Mouse (Mus musculus): Measurements from ENCODE around the gene Ccdc184. TPM values are rescaled to one million over a fixed set of nuclear protein-coding genes. Genes with fewer than 3 reads are reported as not detected.

The Ccdc184 gene
- polyA plus RNA-seq, 1 experiment from 2014 or later, result 1.8 TPM

DNA sequence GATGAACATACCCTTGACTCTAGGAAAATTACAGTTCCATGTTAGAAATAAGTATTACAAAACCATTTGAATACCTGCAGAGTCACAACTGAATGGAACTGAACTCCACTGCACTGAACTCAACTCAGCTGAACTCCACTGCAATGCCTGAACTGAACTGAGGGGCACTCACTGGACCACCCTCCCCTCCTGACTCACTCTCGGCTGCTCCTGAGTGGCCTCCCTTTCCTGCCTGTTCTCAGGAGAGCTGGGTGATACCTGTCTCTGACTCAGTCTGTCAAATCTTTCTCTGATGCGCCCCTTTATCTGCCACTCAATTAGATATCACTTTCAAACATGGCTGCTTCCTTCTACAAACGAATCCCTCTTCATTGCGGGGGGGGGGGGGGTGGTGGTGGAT is 12.8 kb upstream of the Ccdc184 start:
- H3K9ac ChIP-seq (replicated peaks; ENCODE audit: low read length), result no peak overlapping the region
- no peak for ATAC-seq (ENCODE audit: low FRiP score, low TSS enrichment)
- no peak overlapping the region for H3K4me3 ChIP-seq (ENCODE audit: low read length)
- WGBS, result 58% methylated on average over 4 of the region's 4 CpGs
- no peaks in the 10 kb centered on the region for H3K36me3 ChIP-seq (ENCODE audit: insufficient read depth, low read length)
- H3K9me3 ChIP-seq (ENCODE audit: low read length), result no peaks in the 10 kb centered on the region
- H3K27me3 ChIP-seq (ENCODE audit: insufficient read depth, low read length), result no peaks in the 10 kb centered on the region
- no peak overlapping the region for H3K27ac ChIP-seq (ENCODE audit: low read length)
- no peak overlapping the region for H3K4me2 ChIP-seq (replicated peaks; ENCODE audit: low read depth, low read length)
- no peaks in the 10 kb centered on the region for H3K4me1 ChIP-seq (ENCODE audit: insufficient read depth, low read length)

- 81% methylated on average over 3 of the region's 3 CpGs for WGBS
- H3K9me3 ChIP-seq (ENCODE audit: low read length), result no peaks in the 10 kb centered on the region
These were observed 12.3 kb upstream of the Ccdc184 start for GRCm38 (mm10) chr15:98154631-98155030.

DNA sequence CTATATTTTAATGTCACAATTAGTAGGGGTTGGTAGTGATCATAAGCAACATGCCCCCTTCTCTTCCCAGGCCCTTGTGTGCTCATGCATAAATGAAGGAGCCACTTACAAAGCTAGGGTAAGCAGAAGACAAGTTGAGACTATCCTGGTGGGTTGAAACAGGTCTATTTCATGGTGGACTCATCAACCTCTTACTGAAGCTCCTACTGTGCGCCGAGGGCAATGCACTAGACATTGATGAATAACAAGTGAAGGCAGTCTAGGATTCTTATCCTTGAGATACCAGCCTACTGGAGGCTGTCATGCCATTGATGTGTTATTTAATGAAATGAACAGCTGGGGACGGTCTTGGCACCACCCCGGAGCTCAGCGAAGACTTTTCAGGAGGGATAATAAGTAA is 11.7 kb upstream of the Ccdc184 start:
- Histone ChIP-seq H3K36me3 (ENCODE audit: insufficient read depth, low read length) (no peaks in the 10 kb centered on the region), H3K4me1 (ENCODE audit: insufficient read depth, low read length) (no peaks in the 10 kb centered on the region), H3K27me3 (ENCODE audit: insufficient read depth, low read length) (no peaks in the 10 kb centered on the region), H3K9me3 (ENCODE audit: low read length) (no peaks in the 10 kb centered on the region), H3K4me2 (replicated peaks; ENCODE audit: low read depth, low read length) (no peak overlapping the region), H3K4me3 (ENCODE audit: low read length) (no peak overlapping the region), H3K9ac (replicated peaks; ENCODE audit: low read length) (no peak overlapping the region), H3K27ac (ENCODE audit: low read length) (no peak overlapping the region)
- no peak for ATAC-seq (ENCODE audit: low FRiP score, low TSS enrichment)
- WGBS, result 91% methylated on average over 5 of the region's 5 CpGs

More at GRCm38 (mm10) chr15:98154631-98155030, 12.3 kb upstream of the Ccdc184 start:
- no peak for ATAC-seq (ENCODE audit: low FRiP score, low TSS enrichment)
- Histone ChIP-seq H3K27me3 (ENCODE audit: insufficient read depth, low read length) (no peaks in the 10 kb centered on the region), H3K4me3 (ENCODE audit: low read length) (no peak overlapping the region), H3K36me3 (ENCODE audit: insufficient read depth, low read length) (no peaks in the 10 kb centered on the region), H3K4me2 (replicated peaks; ENCODE audit: low read depth, low read length) (no peak overlapping the region), H3K9ac (replicated peaks; ENCODE audit: low read length) (no peak overlapping the region), H3K4me1 (ENCODE audit: insufficient read depth, low read length) (no peaks in the 10 kb centered on the region), H3K27ac (ENCODE audit: low read length) (no peak overlapping the region)

- H3K36me3 ChIP-seq (ENCODE audit: insufficient read depth, low read length), result no peaks in the 10 kb centered on the region
- H3K4me1 ChIP-seq (ENCODE audit: insufficient read depth, low read length), result peaks cover 6% of the 10 kb centered on the region; the same call in 1 of the 2 replicates
These were observed 11.0 kb upstream of the Ccdc184 start for GRCm38 (mm10) chr15:98155944-98156343.

GRCm38 (mm10) chr15:98157253-98157652 is 9.7 kb upstream of the Ccdc184 start:
- no peak overlapping the region for H3K9ac ChIP-seq (replicated peaks; ENCODE audit: low read length)
- H3K9me3 ChIP-seq (ENCODE audit: low read length), result no peaks in the 10 kb centered on the region
- H3K4me1 ChIP-seq (ENCODE audit: insufficient read depth, low read length), result peaks cover 10% of the 10 kb centered on the region; the same call in 1 of the 2 replicates
- H3K27me3 ChIP-seq (ENCODE audit: insufficient read depth, low read length), result no peaks in the 10 kb centered on the region
- WGBS, result 61% methylated on average over 1 of the region's 1 CpGs
- no peak overlapping the region for H3K4me2 ChIP-seq (replicated peaks; ENCODE audit: low read depth, low read length)
- no peak overlapping the region for H3K27ac ChIP-seq (ENCODE audit: low read length)
- no peak for ATAC-seq (ENCODE audit: low FRiP score, low TSS enrichment)
- H3K4me3 ChIP-seq (ENCODE audit: low read length), result no peak overlapping the region
- H3K36me3 ChIP-seq (ENCODE audit: insufficient read depth, low read length), result no peaks in the 10 kb centered on the region

More at GRCm38 (mm10) chr15:98155944-98156343, 11.0 kb upstream of the Ccdc184 start:
- no peak for ATAC-seq (ENCODE audit: low FRiP score, low TSS enrichment)
- WGBS, result 68% methylated on average over 4 of the region's 4 CpGs
- H3K4me3 ChIP-seq (ENCODE audit: low read length), result no peak overlapping the region
- H3K27ac ChIP-seq (ENCODE audit: low read length), result no peak overlapping the region
- no peak overlapping the region for H3K4me2 ChIP-seq (replicated peaks; ENCODE audit: low read depth, low read length)
- no peak overlapping the region for H3K9ac ChIP-seq (replicated peaks; ENCODE audit: low read length)
- no peaks in the 10 kb centered on the region for H3K9me3 ChIP-seq (ENCODE audit: low read length)
- H3K27me3 ChIP-seq (ENCODE audit: insufficient read depth, low read length), result no peaks in the 10 kb centered on the region

GRCm38 (mm10) chr15:98161026-98161805 is 5.7 kb upstream of the Ccdc184 start:
- H3K4me2 ChIP-seq (replicated peaks; ENCODE audit: low read depth, low read length), result no peak overlapping the region
- no peak overlapping the region for H3K9ac ChIP-seq (replicated peaks; ENCODE audit: low read length)
- H3K4me3 ChIP-seq (ENCODE audit: low read length), result no peak overlapping the region
- no peak for ATAC-seq (ENCODE audit: low FRiP score, low TSS enrichment)
- no peaks in the 10 kb centered on the region for H3K36me3 ChIP-seq (ENCODE audit: insufficient read depth, low read length)
- 58% methylated on average over 19 of the region's 19 CpGs for WGBS
- peaks cover 13% of the 10 kb centered on the region; the same call in 1 of the 2 replicates for H3K4me1 ChIP-seq (ENCODE audit: insufficient read depth, low read length)
- peaks cover 9% of the 10 kb centered on the region for H3K27me3 ChIP-seq (ENCODE audit: insufficient read depth, low read length)
- H3K27ac ChIP-seq (ENCODE audit: low read length), result no peak overlapping the region
- H3K9me3 ChIP-seq (ENCODE audit: low read length), result no peaks in the 10 kb centered on the region

DNA sequence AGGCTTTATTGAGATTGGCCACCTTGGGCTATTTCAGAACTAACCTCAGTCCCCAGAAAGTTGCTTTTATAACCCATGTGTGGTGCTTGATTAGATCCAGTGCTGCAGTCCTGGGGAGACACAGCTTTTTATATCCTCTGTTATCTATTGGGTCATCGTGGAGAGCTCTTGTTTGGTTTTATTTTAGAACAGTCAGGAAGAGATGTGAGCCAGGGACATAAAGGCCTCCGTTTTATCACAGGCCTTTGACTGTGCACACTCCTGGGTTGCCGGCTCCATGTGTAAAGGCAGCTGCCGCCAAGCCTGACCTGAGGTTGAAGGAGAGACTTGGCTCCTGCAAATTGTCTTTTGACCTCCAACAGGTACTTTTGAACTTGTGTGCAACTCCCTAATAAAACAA is 4.4 kb upstream of the Ccdc184 start:
- Histone ChIP-seq H3K4me1 (ENCODE audit: insufficient read depth, low read length) (peaks cover 21% of the 10 kb centered on the region), H3K36me3 (ENCODE audit: insufficient read depth, low read length) (no peaks in the 10 kb centered on the region), H3K9ac (replicated peaks; ENCODE audit: low read length) (no peak overlapping the region), H3K4me3 (ENCODE audit: low read length) (no peak overlapping the region), H3K4me2 (replicated peaks; ENCODE audit: low read depth, low read length) (no peak overlapping the region), H3K9me3 (ENCODE audit: low read length) (no peaks in the 10 kb centered on the region), H3K27ac (ENCODE audit: low read length) (0 out of 2 replicates have a peak overlapping the region, but pooled peaks have one; percentile 24), H3K27me3 (ENCODE audit: insufficient read depth, low read length) (peaks cover 20% of the 10 kb centered on the region)
- 58% methylated on average over 4 of the region's 4 CpGs for whole genome bisulfite sequencing
- ATAC-seq (ENCODE audit: low FRiP score, low TSS enrichment), result no peak

- 80% methylated on average over 5 of the region's 5 CpGs for WGBS
- H3K9me3 ChIP-seq (ENCODE audit: low read length), result no peaks in the 10 kb centered on the region
- no peak within 1 kb of the TSS for H3K4me2 ChIP-seq (replicated peaks; ENCODE audit: low read depth, low read length)
- H3K4me1 ChIP-seq (ENCODE audit: insufficient read depth, low read length), result peaks cover 28% of the 10 kb centered on the region
- no peak within 1 kb of the TSS for H3K9ac ChIP-seq (replicated peaks; ENCODE audit: low read length)
- no peaks in the 10 kb centered on the region for H3K36me3 ChIP-seq (ENCODE audit: insufficient read depth, low read length)
- no peak within 1 kb of the TSS for H3K4me3 ChIP-seq (ENCODE audit: low read length)
- peaks cover 49% of the 10 kb centered on the region for H3K27me3 ChIP-seq (ENCODE audit: insufficient read depth, low read length)
- no peak within 1 kb of the TSS for H3K27ac ChIP-seq (ENCODE audit: low read length)
- ATAC-seq (ENCODE audit: low FRiP score, low TSS enrichment), result no peak
These were observed 1.4 kb upstream of the Ccdc184 start, which contains the start of gene Asb8 for GRCm38 (mm10) chr15:98165525-98165924. TSS of gene Asb8 (minus strand) at chr15:98165625.

GRCm38 (mm10) chr15:98167645-98168621 is 975 bp downstream of the Ccdc184 start:
- 2% methylated on average over 69 of the region's 69 CpGs for WGBS
- H3K36me3 ChIP-seq (ENCODE audit: insufficient read depth, low read length), result no peaks in the 10 kb centered on the region
- peak overlapping the region; percentile 49 for H3K4me3 ChIP-seq (ENCODE audit: low read length)
- H3K4me2 ChIP-seq (replicated peaks; ENCODE audit: low read depth, low read length), result peak overlapping the region; percentile 75
- peak; percentile 81 for ATAC-seq (ENCODE audit: low FRiP score, low TSS enrichment)
- peak overlapping the region; percentile 35; the same call in 1 of the 2 replicates for H3K9ac ChIP-seq (replicated peaks; ENCODE audit: low read length)
- no peak overlapping the region for H3K27ac ChIP-seq (ENCODE audit: low read length)
- no peaks in the 10 kb centered on the region for H3K9me3 ChIP-seq (ENCODE audit: low read length)
- peaks cover 57% of the 10 kb centered on the region for H3K27me3 ChIP-seq (ENCODE audit: insufficient read depth, low read length)
- H3K4me1 ChIP-seq (ENCODE audit: insufficient read depth, low read length), result peaks cover 21% of the 10 kb centered on the region
